Mouse (Mus musculus) liver, embryonic 18 days (tissue): Measurements from ENCODE around the gene Gm10964. TPM values are rescaled to one million over a fixed set of nuclear protein-coding genes. Genes with fewer than 3 reads are reported as not detected.

Experiments
- polyA plus RNA-seq: library from polyadenylated mRNA; depleted of rRNA; stranded (reverse); fragments of >200 nt; gene quantifications from 2 replicates; pipeline ENCODE4 v1.2.3, GENCODE M21; 2012; rRNA removed

Gm10964 gene
- polyA plus RNA-seq, result not detected in 2 replicates

DNA sequence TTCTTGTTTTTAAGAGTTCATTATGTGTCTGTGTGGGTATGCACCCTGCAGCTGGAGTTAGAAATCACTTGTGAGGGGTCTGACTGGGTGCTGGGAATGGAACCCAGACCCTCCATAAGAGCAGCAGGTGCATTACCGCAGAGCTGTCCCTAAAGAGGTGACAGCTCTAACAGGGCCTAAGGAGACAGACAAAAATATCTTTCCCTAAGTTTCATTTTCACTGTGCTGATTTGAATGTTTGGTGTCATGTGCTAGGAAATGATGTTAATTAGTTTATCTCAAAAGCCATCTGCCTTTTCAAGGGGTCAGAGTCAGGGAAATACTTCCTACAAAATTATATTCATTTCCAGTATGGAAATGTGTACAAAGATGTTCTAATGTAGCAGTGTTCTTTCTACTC lies at the start of gene Gm10964:
Gene Gm10964 (plus strand): TSS at position 38 of the 400 bp plus-strand sequence.

DNA sequence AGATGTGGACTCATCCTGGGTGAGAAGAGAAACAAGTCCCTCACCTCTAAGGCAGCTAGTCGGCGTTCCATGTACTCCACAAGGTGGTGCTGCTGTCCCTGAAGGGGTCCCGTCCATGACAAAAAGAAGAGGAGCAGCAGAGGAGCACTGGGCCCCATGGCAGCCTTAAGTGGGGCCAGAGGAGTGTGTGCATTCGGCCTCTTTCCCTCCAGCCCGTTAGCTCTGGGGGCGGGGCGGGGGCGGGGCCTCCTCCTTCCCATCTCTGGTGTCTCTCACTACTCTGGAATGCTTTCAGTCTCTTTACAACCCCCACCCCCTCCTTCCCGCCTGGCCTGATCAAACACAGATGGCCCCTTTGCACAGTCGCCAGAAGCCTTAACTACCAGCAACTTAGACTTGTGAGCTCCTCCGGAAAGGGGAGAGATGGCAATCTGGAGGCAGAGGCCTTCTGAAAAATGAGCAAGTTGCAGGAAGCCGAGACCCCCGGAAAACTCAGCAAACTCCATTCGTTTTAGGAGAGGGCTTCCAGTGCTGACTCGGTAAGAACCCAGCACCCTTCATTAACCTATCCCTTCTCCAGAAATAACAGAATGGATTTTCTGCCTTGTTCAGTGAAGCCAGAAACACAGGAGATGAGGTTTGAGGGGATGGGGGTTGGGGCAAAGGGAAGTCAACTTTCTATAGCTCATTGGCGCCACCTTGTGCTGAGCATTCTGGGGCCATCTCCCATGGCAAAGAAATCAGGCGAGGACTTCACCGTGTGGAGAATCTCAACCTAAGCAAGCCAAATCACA lies 1.2 kb upstream of the Gm10964 start, which contains the start of gene Olfml3:
Gene Olfml3 (minus strand): TSS at position 224 of the 794 bp plus-strand sequence.

DNA sequence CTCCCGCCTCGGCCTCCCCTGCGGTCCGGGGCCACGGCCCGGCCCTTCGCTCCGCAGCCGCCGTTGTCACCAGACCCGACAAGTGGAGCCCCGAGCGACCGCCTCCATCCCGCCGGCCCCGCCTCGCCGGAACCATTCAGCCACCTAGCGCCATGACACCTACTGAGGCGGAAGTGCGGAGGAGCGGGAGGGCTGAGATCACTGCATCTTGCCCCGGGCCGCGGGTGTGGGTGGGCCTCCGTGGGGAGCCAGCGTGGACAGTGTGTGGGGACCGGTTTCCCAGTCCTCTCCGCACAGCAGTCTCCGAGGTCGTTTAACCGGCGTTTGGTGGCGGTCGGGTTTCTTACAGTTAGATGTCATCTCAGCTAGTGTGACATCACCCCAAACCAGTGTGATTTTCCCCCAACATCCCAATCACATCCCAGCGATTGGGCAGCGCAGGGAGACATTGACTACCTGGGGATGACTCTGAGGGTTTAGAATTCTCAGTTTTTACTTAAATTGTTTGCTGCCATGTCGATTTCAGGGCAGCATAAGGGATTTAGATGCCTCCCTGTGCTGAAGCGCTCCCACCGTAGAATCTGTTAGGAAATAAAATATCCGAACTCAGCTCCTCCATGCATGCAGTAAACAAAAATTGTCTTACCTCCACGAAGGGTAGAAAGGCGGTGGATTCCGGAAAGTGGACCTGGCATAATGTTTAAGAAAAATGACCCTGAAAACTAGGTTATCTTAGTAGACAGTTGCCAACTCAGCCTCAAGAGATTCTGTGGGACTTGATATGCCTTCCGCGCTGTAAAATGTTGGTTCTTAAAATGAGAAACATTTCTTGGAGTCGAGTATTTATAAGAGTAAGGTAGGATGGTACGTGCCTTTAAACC lies 52.3 kb downstream of the Gm10964 start, which contains the start of gene Hipk1:
Gene Hipk1 (minus strand): TSS at position 334 of the 881 bp plus-strand sequence.

Other genes with a start within 250 kb of the Gm10964 start
- 0.01 TPM in 1 of 2 replicates, not detected in the other for gene Syt6, start 164.1 kb upstream of the Gm10964 start, polyA plus RNA-seq
- 0.12 and 0.13 TPM in 2 replicates for gene Atg4a-ps, start 93.3 kb upstream of the Gm10964 start, polyA plus RNA-seq
- gene Olfml3, start 1.4 kb upstream of the Gm10964 start, polyA plus RNA-seq, result 1.6 and 1.8 TPM in 2 replicates
- 18.2 and 20.5 TPM in 2 replicates for gene Hipk1, start 52.2 kb downstream of the Gm10964 start, polyA plus RNA-seq
- gene Dclre1b, start 70.1 kb downstream of the Gm10964 start, polyA plus RNA-seq, result 9.1 and 10.6 TPM in 2 replicates
- 14.1 and 14.6 TPM in 2 replicates for gene Ap4b1, start 70.2 kb downstream of the Gm10964 start, polyA plus RNA-seq
- gene Gm43064, start 70.2 kb downstream of the Gm10964 start, polyA plus RNA-seq, result 0.30 and 0.58 TPM in 2 replicates
- gene Bcl2l15, start 93.2 kb downstream of the Gm10964 start, polyA plus RNA-seq, result 1.3 TPM in 2 replicates
- gene Ptpn22, start 120.4 kb downstream of the Gm10964 start, polyA plus RNA-seq, result 2.2 and 2.5 TPM in 2 replicates
- gene Rsbn1, start 174.8 kb downstream of the Gm10964 start, polyA plus RNA-seq, result 3.0 and 3.4 TPM in 2 replicates
- gene Phtf1, start 228.7 kb downstream of the Gm10964 start, polyA plus RNA-seq, result 2.4 and 2.8 TPM in 2 replicates